Mouse (Mus musculus) olfactory bulb, adult 2 months (tissue): ENCODE data around the gene Pds5a. TPM values are rescaled to one million over a fixed set of nuclear protein-coding genes. Genes with fewer than 3 reads are reported as not detected.

ENCODE experiments used
- H3K27ac ChIP-seq: fragments of 200-500 bp; 2 replicates; pipeline ENCODE4 v1.5.1; 2012; ENCODE audit warnings: low read depth, low read length; ENCODE audit not compliant: insufficient read depth
- H3K4me1 ChIP-seq: fragments of 200-500 bp; 2 replicates; pipeline ENCODE4 v1.6.1; 2012; ENCODE audit warnings: low read length; ENCODE audit not compliant: control insufficient read depth, insufficient read depth
- H3K4me3 ChIP-seq: fragments of 200-500 bp; 2 replicates; pipeline ENCODE4 v1.5.1; 2012; ENCODE audit warnings: mild to moderate bottlenecking, low read depth, low read length, moderate library complexity; ENCODE audit not compliant: insufficient read depth
- CTCF ChIP-seq: fragments of 200-500 bp; IDR thresholded peaks from 2 replicates; pipeline ENCODE4 v1.5.1; 2012; ENCODE audit warnings: low read depth, mild to moderate bottlenecking, low read length, moderate library complexity; ENCODE audit not compliant: insufficient read depth
- POLR2A ChIP-seq: fragments of 200-500 bp; IDR thresholded peaks from 2 replicates; pipeline ENCODE4 v1.6.1; 2012; ENCODE audit warnings: mild to moderate bottlenecking, low read depth, low read length, moderate library complexity; ENCODE audit not compliant: insufficient read depth
- polyA plus RNA-seq: library from polyadenylated mRNA; stranded (reverse); fragments of >200 nt; gene quantifications from 2 replicates; pipeline ENCODE4 v1.2.4, GENCODE M21; 2012; ENCODE audit warnings: low replicate concordance; ENCODE audit not compliant: missing spikeins, insufficient read depth, insufficient read length

Gene Pds5a
- polyA plus RNA-seq, 1 experiment: not detected

DNA sequence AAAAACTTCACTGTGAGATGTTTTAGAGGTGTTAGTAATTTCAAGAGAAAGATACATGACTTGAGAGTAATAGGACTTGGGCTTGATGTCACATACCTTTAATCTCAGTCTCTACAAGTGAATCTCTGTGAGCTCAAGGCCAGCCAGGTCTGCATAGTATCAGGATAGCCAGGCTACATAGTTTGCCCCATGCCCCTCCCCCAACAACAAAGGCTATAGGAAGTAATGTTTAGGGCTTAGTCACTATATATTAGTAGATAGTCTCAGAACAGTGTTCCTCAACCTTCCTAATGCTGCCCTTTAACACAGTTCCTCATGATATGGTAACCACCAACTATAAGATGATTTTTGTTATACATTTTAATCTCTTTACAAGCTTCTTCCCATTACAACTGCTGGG, 141.0 kb downstream of the Pds5a start:
- H3K27ac ChIP-seq: no peak overlapping the region
- TF ChIP-seq POLR2A (no peak), CTCF (no peak)
- H3K4me1 ChIP-seq: peaks cover 9% of the 10 kb centered on the region
- no peak overlapping the region for H3K4me3 ChIP-seq

Other genes starting within 250 kb of the Pds5a start
- gene Gm43552, start 205.4 kb downstream of the Pds5a start, polyA plus RNA-seq: not detected in 2 replicates
- not detected in 2 replicates for gene Smim14, start 161.1 kb downstream of the Pds5a start, polyA plus RNA-seq
- gene Ube2k, start 161.0 kb downstream of the Pds5a start, polyA plus RNA-seq: 419 TPM in 1 of 2 replicates, not detected in the other
- gene N4bp2, start 65.2 kb upstream of the Pds5a start, polyA plus RNA-seq: not detected in 2 replicates
- 158 TPM in 1 of 2 replicates, not detected in the other for gene Rhoh, start 162.9 kb upstream of the Pds5a start, polyA plus RNA-seq
- gene Chrna9, start 236.6 kb upstream of the Pds5a start, polyA plus RNA-seq: 609 TPM in 1 of 2 replicates, not detected in the other